Mouse (Mus musculus) neural tube, embryonic 11.5 days (tissue): ENCODE measurements around the gene Cpsf4l. TPM values are rescaled to one million over a fixed set of nuclear protein-coding genes. Genes with fewer than 3 reads are reported as not detected.

Source experiments
- ATAC-seq: fragments of 200-750 bp; cut with Nextera tagmentation; 2 replicates; pipeline ENCODE4 v1.8.0; 2017; ENCODE audit warnings: moderate number of reproducible peaks, mild to moderate bottlenecking, moderate TSS enrichment, moderate library complexity; ENCODE audit not compliant: insufficient read depth, low FRiP score, low TSS enrichment
- DNase-seq: peaks from one replicate; pipeline ENCODE4 v3.0.0-alpha.2; 2015; ENCODE audit warnings: low spot score
- H3K27ac ChIP-seq: fragments of 300-500 bp; sonication (generic); 2 replicates; pipeline ENCODE4 v1.5.1; 2014; ENCODE audit warnings: low read depth, mild to moderate bottlenecking, low read length
- H3K27me3 ChIP-seq: fragments of 300-500 bp; sonication (generic); 2 replicates; pipeline ENCODE4 v1.6.1; 2014; ENCODE audit warnings: mild to moderate bottlenecking, low read length, mixed read lengths; ENCODE audit not compliant: control insufficient read depth, insufficient read depth
- H3K36me3 ChIP-seq: fragments of 300-500 bp; sonication (generic); 2 replicates; pipeline ENCODE4 v1.6.1; 2014; ENCODE audit warnings: mild to moderate bottlenecking, low read length, moderate library complexity, mixed read lengths; ENCODE audit not compliant: control insufficient read depth, insufficient read depth
- H3K4me1 ChIP-seq: fragments of 300-500 bp; sonication (generic); 2 replicates; pipeline ENCODE4 v1.6.1; 2014; ENCODE audit warnings: low read length, mixed read lengths; ENCODE audit not compliant: control insufficient read depth, insufficient read depth
- H3K4me2 ChIP-seq: fragments of 300-500 bp; sonication (generic); 2 replicates; pipeline ENCODE4 v1.6.1; 2014; ENCODE audit warnings: low read depth, mild to moderate bottlenecking, moderate library complexity
- H3K4me3 ChIP-seq: fragments of 300-500 bp; sonication (generic); 2 replicates; pipeline ENCODE4 v1.5.1; 2014; ENCODE audit warnings: low read depth, low read length
- H3K9ac ChIP-seq: fragments of 300-500 bp; sonication (generic); 2 replicates; pipeline ENCODE4 v1.6.1; 2014; ENCODE audit warnings: mild to moderate bottlenecking, low read length
- H3K9me3 ChIP-seq: fragments of 300-500 bp; sonication (generic); 2 replicates; pipeline ENCODE4 v1.6.1; 2016; ENCODE audit warnings: low read length; ENCODE audit not compliant: control insufficient read depth
- WGBS: fragments of 180-500 bp; shearing (Covaris S2); extraction: QIAGEN DNeasy Blood & Tissue Kit; methylation state at CpG from one replicate; pipeline ENCODE4 v1.1.7; 2014; 5-methylcytosine and 5-hydroxymethylcytosine counted together
- polyA plus RNA-seq: library from polyadenylated mRNA; unstranded; fragments of >200 nt; fragmentation: Nextera tagmentation; extraction: Ambion mirVana; gene quantifications from 2 replicates; pipeline ENCODE4 v1.2.1, GENCODE M21; 2014

Gene Cpsf4l
- polyA plus RNA-seq, 1 experiment from 2014 or later: 0.50 TPM

DNA sequence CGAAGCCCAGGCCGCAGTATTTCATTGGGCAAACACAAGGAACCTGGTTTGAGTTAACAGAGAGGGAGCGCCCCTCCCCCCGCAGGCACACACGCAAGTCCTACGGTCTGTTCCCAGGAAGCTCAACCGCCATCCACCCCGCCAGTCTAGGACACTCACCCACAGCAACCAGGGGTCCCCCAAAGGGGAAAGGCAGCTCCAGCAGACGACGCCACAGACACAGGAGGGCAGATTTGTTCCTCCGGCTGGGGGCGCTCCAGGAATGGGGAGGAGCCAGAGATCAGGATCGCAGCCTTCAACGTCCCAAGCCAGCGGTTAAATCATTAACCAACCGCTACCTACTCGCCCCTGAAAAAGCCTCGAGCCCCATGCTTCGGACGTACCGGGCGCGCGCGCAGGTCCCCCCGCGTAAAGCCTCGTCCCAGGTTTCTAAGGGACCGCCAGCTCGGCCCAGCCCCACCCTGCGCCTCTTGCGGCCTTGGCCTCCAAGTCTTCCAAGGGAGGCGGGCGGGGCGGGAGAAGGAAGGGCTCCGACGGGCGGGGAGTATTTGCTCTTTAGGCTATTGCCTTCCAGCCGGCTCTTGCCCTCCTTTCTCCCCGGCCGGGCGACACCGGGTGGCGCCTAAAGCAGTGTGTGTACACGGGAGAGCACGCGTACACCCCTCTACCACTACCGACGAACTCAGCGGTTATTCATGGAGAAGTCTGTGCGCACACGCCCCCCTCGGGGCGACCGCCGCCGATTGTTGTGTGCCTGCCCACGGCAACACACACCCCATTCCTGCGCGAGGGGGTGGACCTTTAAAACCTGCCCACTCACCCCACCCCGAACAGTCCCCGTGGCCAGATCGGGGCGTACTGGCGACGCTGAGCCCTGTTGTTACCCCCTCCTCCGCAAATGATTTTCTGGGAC, 41.0 kb upstream of the Cpsf4l start:
- Histone ChIP-seq H3K4me3 (peak overlapping the region; percentile 95), H3K9ac (peak overlapping the region; percentile 95), H3K4me1 (peaks cover 30% of the 10 kb centered on the region), H3K4me2 (peak overlapping the region; percentile 74), H3K36me3 (peaks cover 6% of the 10 kb centered on the region; the same call in 1 of the 2 replicates), H3K9me3 (no peaks in the 10 kb centered on the region), H3K27me3 (no peaks in the 10 kb centered on the region), H3K27ac (peak overlapping the region; percentile 94)
- peak; percentile 82 for DNase-seq
- under 1% methylated on average over 67 of the region's 67 CpGs for WGBS
- peak; percentile 22 for ATAC-seq

DNA sequence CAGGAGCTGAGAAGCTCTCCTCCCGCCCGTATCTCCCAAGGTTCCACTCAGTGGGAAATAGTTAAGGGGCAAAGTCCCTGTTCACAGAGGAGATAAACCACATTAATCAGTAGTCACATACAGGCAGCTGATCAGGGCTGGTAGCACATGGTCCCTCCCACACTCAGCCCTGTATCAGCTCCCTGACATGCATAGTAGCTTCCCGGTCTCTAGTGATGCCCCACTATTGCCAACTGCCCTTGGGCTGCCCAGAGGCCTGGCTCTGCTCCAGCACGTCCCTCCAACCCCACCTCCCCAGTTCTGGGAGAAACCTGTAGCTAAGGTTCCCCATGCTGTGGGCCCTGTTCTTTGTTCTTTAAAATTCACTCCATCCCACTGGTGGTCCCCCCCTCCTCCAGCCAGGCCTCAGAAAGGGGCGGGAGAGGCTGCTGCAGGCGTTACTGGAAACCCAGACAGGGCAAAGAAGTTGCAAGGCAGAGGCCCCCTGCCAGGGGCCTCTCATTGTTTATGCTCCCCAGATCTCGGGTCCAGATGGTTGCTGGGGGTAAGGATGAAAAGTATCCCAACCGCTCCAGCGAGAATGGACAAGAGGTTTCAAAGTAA, 40.0 kb upstream of the Cpsf4l start:
- H3K36me3 ChIP-seq: peaks cover 6% of the 10 kb centered on the region; the same call in 1 of the 2 replicates
- WGBS: under 1% methylated on average over 9 of the region's 9 CpGs
- peak overlapping the region; percentile 95 for H3K4me3 ChIP-seq
- H3K4me1 ChIP-seq: peaks cover 27% of the 10 kb centered on the region
- peak; percentile 78 for DNase-seq
- peak overlapping the region; percentile 95 for H3K9ac ChIP-seq
- H3K9me3 ChIP-seq: no peaks in the 10 kb centered on the region
- H3K4me2 ChIP-seq: peak overlapping the region; percentile 74
- H3K27ac ChIP-seq: peak overlapping the region; percentile 94
- no peaks in the 10 kb centered on the region for H3K27me3 ChIP-seq
- peak; percentile 48 for ATAC-seq

DNA sequence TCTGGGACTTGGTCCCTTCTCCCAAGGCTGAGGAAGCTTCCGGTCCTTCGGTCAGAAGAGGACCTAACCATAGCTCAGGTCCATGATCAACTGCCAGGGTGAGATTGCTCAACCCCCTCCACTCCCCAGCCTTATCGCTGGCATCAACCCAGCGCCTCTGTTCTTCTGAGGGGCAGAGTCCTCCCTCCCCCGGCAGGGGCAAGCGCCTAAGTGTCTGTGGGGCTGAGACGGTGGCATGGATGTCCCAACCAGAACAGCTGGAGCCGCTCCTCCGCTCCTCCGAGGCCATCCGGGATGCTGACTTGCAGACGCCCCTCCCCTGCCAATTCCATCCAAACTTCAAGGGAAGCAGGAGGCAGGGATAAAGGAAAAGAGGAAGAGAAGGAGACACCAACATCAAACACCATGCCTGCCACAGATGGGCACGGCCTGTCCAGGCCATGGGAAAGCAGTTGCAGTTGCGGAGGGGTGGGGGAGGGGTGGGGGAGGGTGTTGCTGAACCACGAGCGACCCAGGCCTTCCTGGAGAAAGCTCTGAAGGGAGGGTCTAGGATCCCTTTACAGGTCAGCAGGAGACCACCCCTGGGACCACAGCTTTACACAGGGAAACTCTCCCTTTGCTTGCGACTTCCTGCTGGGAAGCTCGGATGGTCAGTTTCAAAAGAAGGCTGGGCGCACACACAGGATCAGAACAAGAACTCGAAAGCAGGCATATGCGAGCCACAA, 39.1 kb upstream of the Cpsf4l start:
- H3K36me3 ChIP-seq: peaks cover 6% of the 10 kb centered on the region; the same call in 1 of the 2 replicates
- ATAC-seq (no peak), DNase-seq (peak; percentile 49)
- WGBS: 6% methylated on average over 21 of the region's 21 CpGs
- H3K27ac ChIP-seq: peak overlapping the region; percentile 94
- peak overlapping the region; percentile 74 for H3K4me2 ChIP-seq
- peak overlapping the region; percentile 95 for H3K9ac ChIP-seq
- peak overlapping the region; percentile 95 for H3K4me3 ChIP-seq
- H3K4me1 ChIP-seq: peaks cover 25% of the 10 kb centered on the region
- H3K9me3 ChIP-seq: no peaks in the 10 kb centered on the region
- H3K27me3 ChIP-seq: no peaks in the 10 kb centered on the region

DNA sequence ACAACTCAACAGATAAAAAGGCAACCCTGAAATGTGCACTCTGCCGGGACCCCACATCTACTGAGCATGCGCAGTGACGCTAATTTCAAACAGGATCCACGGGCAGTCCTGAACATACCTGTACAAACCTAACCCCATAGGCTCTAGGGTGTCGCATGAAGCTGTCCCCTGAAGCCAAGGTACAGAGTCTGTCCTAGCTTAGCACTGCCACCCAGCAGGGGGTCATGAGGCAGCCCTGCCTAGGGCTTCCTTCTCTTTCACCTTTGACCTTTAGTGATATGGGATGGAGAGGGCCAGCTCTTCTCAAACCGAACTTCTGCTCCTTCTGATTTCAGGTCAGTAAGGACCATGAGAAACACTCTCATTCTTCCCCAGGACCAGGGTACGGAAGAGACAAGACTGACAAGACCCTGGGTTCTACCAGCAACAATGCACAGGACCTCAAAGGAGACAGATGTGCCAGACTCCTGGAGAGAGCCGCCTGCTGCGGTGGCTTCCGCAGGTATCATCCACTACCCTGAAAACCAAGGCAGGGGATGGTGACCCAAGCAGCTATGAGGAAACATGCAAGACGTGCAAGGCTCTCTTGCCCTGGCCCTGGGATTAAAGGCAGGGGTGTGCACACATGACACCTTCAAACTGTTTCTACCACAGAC, 38.0 kb upstream of the Cpsf4l start:
- no peak for ATAC-seq
- 83% methylated on average over 11 of the region's 11 CpGs for WGBS
- peak overlapping the region; percentile 95; the same call in 1 of the 2 replicates for H3K4me3 ChIP-seq

DNA sequence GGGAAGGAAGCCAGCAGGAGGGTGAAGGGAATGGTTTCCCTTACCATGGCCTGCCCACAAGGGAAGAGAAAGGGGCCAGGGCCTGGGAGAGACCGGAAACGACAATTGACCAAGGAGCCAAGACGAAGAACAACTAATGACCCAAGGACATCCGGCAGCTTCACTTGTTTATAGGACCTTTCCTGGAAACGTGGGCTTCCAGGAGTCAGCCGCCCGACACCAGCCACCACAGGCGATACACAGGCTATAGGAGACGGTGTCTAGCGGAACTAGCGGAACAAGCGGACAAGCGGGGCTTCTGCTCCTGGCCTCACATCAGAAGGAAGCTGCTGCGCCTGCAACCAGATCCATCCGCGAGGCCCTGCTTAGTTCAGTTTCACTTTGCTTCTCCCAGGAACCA, 37.2 kb upstream of the Cpsf4l start:
- H3K9me3 ChIP-seq: no peaks in the 10 kb centered on the region
- no peak for ATAC-seq
- H3K27ac ChIP-seq: no peak overlapping the region
- peaks cover 19% of the 10 kb centered on the region for H3K36me3 ChIP-seq
- H3K4me2 ChIP-seq: no peak overlapping the region
- H3K4me3 ChIP-seq: no peak overlapping the region
- WGBS: 76% methylated on average over 16 of the region's 16 CpGs
- H3K4me1 ChIP-seq: peaks cover 25% of the 10 kb centered on the region
- no peaks in the 10 kb centered on the region for H3K27me3 ChIP-seq
- peak; percentile 62 for DNase-seq
- peak overlapping the region; percentile 35 for H3K9ac ChIP-seq

More for the DNA sequence above, 38.0 kb upstream of the Cpsf4l start:
- Histone ChIP-seq H3K9me3 (no peaks in the 10 kb centered on the region), H3K4me2 (peak overlapping the region; percentile 74), H3K27ac (no peak overlapping the region), H3K9ac (peak overlapping the region; percentile 95; the same call in 1 of the 2 replicates), H3K27me3 (no peaks in the 10 kb centered on the region), H3K36me3 (peaks cover 14% of the 10 kb centered on the region), H3K4me1 (peaks cover 25% of the 10 kb centered on the region)
- DNase-seq: no peak

DNA sequence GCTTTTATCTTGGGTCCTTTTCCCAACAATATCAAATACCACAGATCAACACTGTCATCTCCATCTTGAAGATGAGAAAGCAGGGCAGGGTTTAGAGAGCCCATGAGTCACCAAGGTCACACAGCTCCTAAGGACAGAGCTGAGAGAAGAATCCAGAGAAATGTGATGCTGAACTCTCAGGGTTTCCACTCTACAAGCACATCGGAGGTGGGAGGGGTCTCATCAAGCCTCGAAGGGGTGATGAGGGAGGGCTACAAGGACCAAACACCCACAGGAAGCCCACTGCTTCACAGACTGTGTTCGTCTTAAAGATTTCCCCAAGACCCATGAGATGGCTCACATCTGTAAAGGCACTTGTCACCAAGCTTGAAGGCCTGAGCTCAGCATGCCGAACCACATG, 36.1 kb upstream of the Cpsf4l start:
- ATAC-seq (no peak), DNase-seq (no peak)
- peaks cover 25% of the 10 kb centered on the region for H3K4me1 ChIP-seq
- H3K27me3 ChIP-seq: no peaks in the 10 kb centered on the region
- no peak overlapping the region for H3K9ac ChIP-seq
- H3K4me2 ChIP-seq: no peak overlapping the region
- H3K27ac ChIP-seq: no peak overlapping the region
- H3K4me3 ChIP-seq: no peak overlapping the region
- no peaks in the 10 kb centered on the region for H3K9me3 ChIP-seq
- WGBS: 83% methylated on average over 4 of the region's 4 CpGs
- peaks cover 19% of the 10 kb centered on the region for H3K36me3 ChIP-seq

DNA sequence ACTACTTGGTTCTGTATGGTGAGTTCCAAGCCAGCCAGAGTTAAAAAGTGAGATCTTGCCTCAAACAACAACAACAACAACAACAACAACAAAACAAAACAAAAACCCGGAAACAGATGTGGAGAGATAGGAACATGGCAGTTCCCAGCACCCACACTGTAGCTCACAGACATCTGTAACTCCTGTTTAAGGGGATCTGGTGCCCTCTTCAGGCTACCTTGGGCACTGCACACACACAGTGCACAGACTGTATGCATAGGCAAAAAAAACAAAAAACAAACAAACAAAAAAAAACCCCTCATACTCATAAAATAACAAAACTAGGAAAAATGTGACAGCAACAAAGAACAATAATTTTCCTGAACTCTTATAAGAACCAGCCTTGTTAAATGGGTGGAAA, 33.2 kb upstream of the Cpsf4l start:
- H3K27ac ChIP-seq: no peak overlapping the region
- WGBS: 100% methylated on average over 1 of the region's 1 CpGs
- H3K4me2 ChIP-seq: no peak overlapping the region
- ATAC-seq (no peak), DNase-seq (no peak)
- H3K36me3 ChIP-seq: peaks cover 17% of the 10 kb centered on the region
- no peak overlapping the region for H3K4me3 ChIP-seq
- H3K27me3 ChIP-seq: no peaks in the 10 kb centered on the region
- H3K9me3 ChIP-seq: no peaks in the 10 kb centered on the region
- H3K4me1 ChIP-seq: peaks cover 14% of the 10 kb centered on the region
- H3K9ac ChIP-seq: no peak overlapping the region

DNA sequence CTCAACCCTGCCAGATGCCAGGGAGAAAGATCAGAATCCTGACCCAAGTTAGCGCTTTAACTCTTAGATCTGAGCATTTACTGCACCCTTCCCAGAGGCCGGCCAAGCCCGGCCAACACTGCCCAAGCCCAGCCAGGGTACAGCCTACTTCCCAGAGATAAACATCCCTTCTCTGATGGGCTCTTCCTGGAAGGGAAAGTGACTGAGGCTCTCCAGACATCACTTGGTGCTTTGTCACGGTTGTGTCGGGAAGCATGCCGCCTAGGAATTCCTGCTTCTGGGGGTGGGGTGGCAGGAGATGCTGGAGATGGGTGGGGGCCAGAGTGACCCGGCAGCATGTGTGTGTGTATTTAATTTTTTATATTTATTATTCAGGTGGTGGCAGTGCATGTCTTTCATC, 30.3 kb upstream of the Cpsf4l start:
- no peak overlapping the region for H3K9ac ChIP-seq
- no peak overlapping the region for H3K27ac ChIP-seq
- no peaks in the 10 kb centered on the region for H3K9me3 ChIP-seq
- DNase-seq (no peak), ATAC-seq (no peak)
- no peaks in the 10 kb centered on the region for H3K27me3 ChIP-seq
- H3K36me3 ChIP-seq: peaks cover 13% of the 10 kb centered on the region; the same call in 1 of the 2 replicates
- H3K4me3 ChIP-seq: no peak overlapping the region
- peaks cover 7% of the 10 kb centered on the region for H3K4me1 ChIP-seq
- 85% methylated on average over 7 of the region's 7 CpGs for WGBS
- no peak overlapping the region for H3K4me2 ChIP-seq
